Mouse (Mus musculus): ENCODE data around the gene Rere. TPM values are rescaled to one million over a fixed set of nuclear protein-coding genes. Genes with fewer than 3 reads are reported as not detected.

The Rere gene
- polyA plus RNA-seq, 1 experiment: 42.0 TPM

GRCm38 (mm10) chr4:150585800-150586199, 304.4 kb downstream of the Rere start:
- no peak for DNase-seq
- Histone ChIP-seq H3K4me1 (ENCODE audit: control insufficient read depth, insufficient read depth, low read length) (peaks cover 54% of the 10 kb centered on the region), H3K4me3 (replicated peaks; ENCODE audit: extremely low read depth, low read depth, low read length) (no peak overlapping the region)
- 55% methylated on average over 2 of the region's 2 CpGs for WGBS
- no peak for TF ChIP-seq POLR2A (IDR thresholded peaks at IDR 0.05; ENCODE audit: borderline replicate concordance, extremely low read depth, low read depth, low read length)
- TF ChIP-seq CTCF (IDR thresholded peaks at IDR 0.05; ENCODE audit: insufficient read depth, low read length): no peak

GRCm38 (mm10) chr4:150586275-150586674, 304.8 kb downstream of the Rere start:
- no peak overlapping the region for H3K4me3 ChIP-seq (replicated peaks; ENCODE audit: extremely low read depth, low read depth, low read length)
- TF ChIP-seq CTCF (IDR thresholded peaks at IDR 0.05; ENCODE audit: insufficient read depth, low read length) (no peak), POLR2A (IDR thresholded peaks at IDR 0.05; ENCODE audit: borderline replicate concordance, extremely low read depth, low read depth, low read length) (no peak)
- 78% methylated on average over 5 of the region's 5 CpGs for WGBS
- peaks cover 56% of the 10 kb centered on the region for H3K4me1 ChIP-seq (ENCODE audit: control insufficient read depth, insufficient read depth, low read length)
- DNase-seq: no peak

GRCm38 (mm10) chr4:150587597-150588299, 306.3 kb downstream of the Rere start:
- H3K4me3 ChIP-seq (replicated peaks; ENCODE audit: extremely low read depth, low read depth, low read length): no peak overlapping the region
- 44% methylated on average over 8 of the region's 8 CpGs for WGBS
- TF ChIP-seq CTCF (IDR thresholded peaks at IDR 0.05; ENCODE audit: insufficient read depth, low read length) (no peak), POLR2A (IDR thresholded peaks at IDR 0.05; ENCODE audit: borderline replicate concordance, extremely low read depth, low read depth, low read length) (no peak)
- DNase-seq: no peak
- H3K4me1 ChIP-seq (ENCODE audit: control insufficient read depth, insufficient read depth, low read length): peaks cover 56% of the 10 kb centered on the region

- no peak for TF ChIP-seq CTCF (IDR thresholded peaks at IDR 0.05; ENCODE audit: insufficient read depth, low read length)
- TF ChIP-seq POLR2A (IDR thresholded peaks at IDR 0.05; ENCODE audit: borderline replicate concordance, extremely low read depth, low read depth, low read length): no peak
- no peak overlapping the region for H3K4me3 ChIP-seq (replicated peaks; ENCODE audit: extremely low read depth, low read depth, low read length)
- WGBS: 32% methylated on average over 2 of the region's 2 CpGs
- H3K4me1 ChIP-seq (ENCODE audit: control insufficient read depth, insufficient read depth, low read length): peaks cover 53% of the 10 kb centered on the region
- no peak for DNase-seq
Measured at GRCm38 (mm10) chr4:150588300-150588621, 306.8 kb downstream of the Rere start.

GRCm38 (mm10) chr4:150590621-150591282, 309.3 kb downstream of the Rere start:
- Histone ChIP-seq H3K4me3 (replicated peaks; ENCODE audit: extremely low read depth, low read depth, low read length) (no peak overlapping the region), H3K4me1 (ENCODE audit: control insufficient read depth, insufficient read depth, low read length) (peaks cover 45% of the 10 kb centered on the region)
- no peak for DNase-seq
- no peak for TF ChIP-seq POLR2A (IDR thresholded peaks at IDR 0.05; ENCODE audit: borderline replicate concordance, extremely low read depth, low read depth, low read length)
- TF ChIP-seq CTCF (IDR thresholded peaks at IDR 0.05; ENCODE audit: insufficient read depth, low read length): no peak
- WGBS: 48% methylated on average over 3 of the region's 3 CpGs

GRCm38 (mm10) chr4:150591602-150592001, 310.2 kb downstream of the Rere start:
- DNase-seq: no peak
- Histone ChIP-seq H3K4me1 (ENCODE audit: control insufficient read depth, insufficient read depth, low read length) (peaks cover 45% of the 10 kb centered on the region), H3K4me3 (replicated peaks; ENCODE audit: extremely low read depth, low read depth, low read length) (no peak overlapping the region)
- WGBS: 74% methylated on average over 4 of the region's 4 CpGs
- TF ChIP-seq CTCF (IDR thresholded peaks at IDR 0.05; ENCODE audit: insufficient read depth, low read length) (no peak), POLR2A (IDR thresholded peaks at IDR 0.05; ENCODE audit: borderline replicate concordance, extremely low read depth, low read depth, low read length) (no peak)

- TF ChIP-seq POLR2A (IDR thresholded peaks at IDR 0.05; ENCODE audit: borderline replicate concordance, extremely low read depth, low read depth, low read length) (no peak), CTCF (IDR thresholded peaks at IDR 0.05; ENCODE audit: insufficient read depth, low read length) (no peak)
- DNase-seq: no peak
- Histone ChIP-seq H3K4me1 (ENCODE audit: control insufficient read depth, insufficient read depth, low read length) (peaks cover 44% of the 10 kb centered on the region), H3K4me3 (replicated peaks; ENCODE audit: extremely low read depth, low read depth, low read length) (no peak overlapping the region)
- 54% methylated on average over 6 of the region's 6 CpGs for WGBS
Measured at GRCm38 (mm10) chr4:150592087-150592486, 310.6 kb downstream of the Rere start.

- no peak for TF ChIP-seq CTCF (IDR thresholded peaks at IDR 0.05; ENCODE audit: insufficient read depth, low read length)
- no peak for TF ChIP-seq POLR2A (IDR thresholded peaks at IDR 0.05; ENCODE audit: borderline replicate concordance, extremely low read depth, low read depth, low read length)
- no peak for DNase-seq
- WGBS: 36% methylated on average over 4 of the region's 4 CpGs
- peaks cover 41% of the 10 kb centered on the region for H3K4me1 ChIP-seq (ENCODE audit: control insufficient read depth, insufficient read depth, low read length)
- no peak overlapping the region for H3K4me3 ChIP-seq (replicated peaks; ENCODE audit: extremely low read depth, low read depth, low read length)
Measured at GRCm38 (mm10) chr4:150593473-150594217, 312.2 kb downstream of the Rere start.

GRCm38 (mm10) chr4:150594298-150594829, 312.9 kb downstream of the Rere start:
- TF ChIP-seq POLR2A (IDR thresholded peaks at IDR 0.05; ENCODE audit: borderline replicate concordance, extremely low read depth, low read depth, low read length): no peak
- no peak for TF ChIP-seq CTCF (IDR thresholded peaks at IDR 0.05; ENCODE audit: insufficient read depth, low read length)
- 75% methylated on average over 4 of the region's 4 CpGs for WGBS
- DNase-seq: no peak
- no peak overlapping the region for H3K4me3 ChIP-seq (replicated peaks; ENCODE audit: extremely low read depth, low read depth, low read length)
- peaks cover 42% of the 10 kb centered on the region for H3K4me1 ChIP-seq (ENCODE audit: control insufficient read depth, insufficient read depth, low read length)
